Mouse (Mus musculus) ES-Bruce4 (cell line): ENCODE measurements at regions not wholly inside any gene's neighbourhood (a gene's known extent, or its start where the extent isn't known, plus 50 kb on each side); places are given as distances from the start of the nearest gene placed in this dataset.

ENCODE experiments used
- H3K27ac ChIP-seq: 2 replicates; pipeline ENCODE4 v1.5.1; 2012; ENCODE audit warnings: low read length, inconsistent platforms; ENCODE audit not compliant: insufficient read depth
- H3K27me3 ChIP-seq: 2 replicates; pipeline ENCODE4 v1.6.1; 2012; ENCODE audit warnings: mild to moderate bottlenecking, low read length, inconsistent platforms; ENCODE audit not compliant: control insufficient read depth, poor library complexity, insufficient read depth, severe bottlenecking
- H3K36me3 ChIP-seq: 2 replicates; pipeline ENCODE4 v1.6.1; 2012; ENCODE audit warnings: inconsistent platforms, mild to moderate bottlenecking, low read length, moderate library complexity; ENCODE audit not compliant: control insufficient read depth, poor library complexity, insufficient read depth, severe bottlenecking
- H3K4me1 ChIP-seq: one replicate; pipeline ENCODE4 v1.8.1; 2011; ENCODE audit warnings: low read length; ENCODE audit not compliant: control insufficient read depth, insufficient read depth
- H3K4me3 ChIP-seq: 2 replicates; pipeline ENCODE4 v1.5.1; 2011; ENCODE audit warnings: low read depth, mild to moderate bottlenecking, low read length
- H3K9ac ChIP-seq: 2 replicates; pipeline ENCODE4 v1.6.1; 2012; ENCODE audit warnings: low read depth, mild to moderate bottlenecking, inconsistent platforms; ENCODE audit not compliant: poor library complexity, severe bottlenecking
- H3K9me3 ChIP-seq: replicated peaks from 2 replicates; pipeline ENCODE4 v1.6.1; 2012; ENCODE audit warnings: mild to moderate bottlenecking, low read length, inconsistent platforms; ENCODE audit not compliant: control insufficient read depth, poor library complexity, insufficient read depth, severe bottlenecking
- CTCF ChIP-seq: IDR thresholded peaks from one replicate; pipeline ENCODE4 v1.8.1; 2011; ENCODE audit warnings: low read depth, low read length
- EP300 ChIP-seq: IDR thresholded peaks from 2 replicates; pipeline ENCODE4 v1.6.1; 2011; ENCODE audit warnings: low read depth, low read length; ENCODE audit not compliant: insufficient read depth
- POLR2A ChIP-seq: IDR thresholded peaks from one replicate; pipeline ENCODE4 v1.8.1; 2011; ENCODE audit warnings: low read length; ENCODE audit not compliant: insufficient read depth

- Histone ChIP-seq H3K9me3 (no peaks in the 10 kb centered on the region), H3K36me3 (no peaks in the 10 kb centered on the region), H3K4me1 (no peaks in the 10 kb centered on the region), H3K9ac (no peak overlapping the region), H3K27ac (no peak overlapping the region), H3K27me3 (no peaks in the 10 kb centered on the region), H3K4me3 (no peak overlapping the region)
- TF ChIP-seq CTCF (no peak), EP300 (no peak), POLR2A (no peak)
Observed at GRCm38 (mm10) chr13:84663967-84664366, 441.9 kb downstream of the Tmem161b start.

GRCm38 (mm10) chr13:84680971-84681370 lies 458.9 kb downstream of the Tmem161b start:
- Histone ChIP-seq H3K9ac (no peak overlapping the region), H3K27ac (no peak overlapping the region), H3K27me3 (no peaks in the 10 kb centered on the region), H3K9me3 (no peaks in the 10 kb centered on the region), H3K4me1 (no peaks in the 10 kb centered on the region), H3K36me3 (no peaks in the 10 kb centered on the region), H3K4me3 (no peak overlapping the region)
- TF ChIP-seq CTCF (no peak), POLR2A (no peak), EP300 (no peak)

GRCm38 (mm10) chr13:84685930-84686329 lies 463.8 kb downstream of the Tmem161b start:
- Histone ChIP-seq H3K27ac (no peak overlapping the region), H3K9me3 (no peaks in the 10 kb centered on the region), H3K4me1 (no peaks in the 10 kb centered on the region), H3K36me3 (no peaks in the 10 kb centered on the region), H3K9ac (no peak overlapping the region), H3K27me3 (no peaks in the 10 kb centered on the region), H3K4me3 (no peak overlapping the region)
- TF ChIP-seq EP300: no peak
- no peak for TF ChIP-seq POLR2A
- no peak for TF ChIP-seq CTCF

- Histone ChIP-seq H3K9ac (no peak overlapping the region), H3K27me3 (no peaks in the 10 kb centered on the region), H3K4me3 (no peak overlapping the region), H3K36me3 (no peaks in the 10 kb centered on the region), H3K4me1 (no peaks in the 10 kb centered on the region), H3K9me3 (no peaks in the 10 kb centered on the region), H3K27ac (no peak overlapping the region)
- no peak for TF ChIP-seq CTCF
- no peak for TF ChIP-seq POLR2A
- TF ChIP-seq EP300: no peak
Observed at GRCm38 (mm10) chr13:84693462-84693861, 471.4 kb downstream of the Tmem161b start.

GRCm38 (mm10) chr13:84698472-84699080 lies 476.5 kb downstream of the Tmem161b start:
- TF ChIP-seq CTCF (no peak), EP300 (no peak), POLR2A (no peak)
- Histone ChIP-seq H3K4me1 (no peaks in the 10 kb centered on the region), H3K9me3 (no peaks in the 10 kb centered on the region)

GRCm38 (mm10) chr13:84741231-84741630 lies 448.0 kb upstream of the Ccnh start:
- no peak overlapping the region for H3K4me3 ChIP-seq
- TF ChIP-seq POLR2A (no peak), EP300 (no peak), CTCF (no peak)
- H3K9ac ChIP-seq: no peak overlapping the region
- H3K36me3 ChIP-seq: no peaks in the 10 kb centered on the region
- no peak overlapping the region for H3K27ac ChIP-seq
- no peaks in the 10 kb centered on the region for H3K9me3 ChIP-seq
- H3K27me3 ChIP-seq: no peaks in the 10 kb centered on the region
- no peaks in the 10 kb centered on the region for H3K4me1 ChIP-seq

More at GRCm38 (mm10) chr13:84698472-84699080, 476.5 kb downstream of the Tmem161b start:
- Histone ChIP-seq H3K27me3 (no peaks in the 10 kb centered on the region; the same call in 1 of the 2 replicates), H3K27ac (no peak overlapping the region), H3K4me3 (no peak overlapping the region), H3K9ac (no peak overlapping the region), H3K36me3 (no peaks in the 10 kb centered on the region)
